Mouse (Mus musculus): Measurements from ENCODE around the gene Wnt6.
"Not testable (repeated sequence)": the region's sequence is repeated elsewhere in the genome, so short reads cannot be mapped to it uniquely, and the experiment has no call there.

Gene Wnt6

GRCm38 (mm10) chr1:74806360-74807311, 34.9 kb downstream of the Wnt6 start:
- DNase-seq (ENCODE audit: low spot score), result peak; percentile 78

- peak; percentile 80 for DNase-seq (ENCODE audit: low spot score)
Measured at GRCm38 (mm10) chr1:74807551-74808071, 35.9 kb downstream of the Wnt6 start.

GRCm38 (mm10) chr1:74808078-74808477, 36.4 kb downstream of the Wnt6 start:
- peak; percentile 96 for DNase-seq (ENCODE audit: low spot score)

- peak; percentile 72 for DNase-seq (ENCODE audit: low spot score)
Measured at GRCm38 (mm10) chr1:74809007-74809406, 37.3 kb downstream of the Wnt6 start.

- DNase-seq (ENCODE audit: low spot score), result no peak
Measured at GRCm38 (mm10) chr1:74814931-74815647, 43.4 kb downstream of the Wnt6 start.

- not testable (repeated sequence) for DNase-seq (ENCODE audit: low spot score)
Measured at GRCm38 (mm10) chr1:74815965-74816364, 44.3 kb downstream of the Wnt6 start.

- peak; percentile 95 for DNase-seq (ENCODE audit: low spot score)
Measured at GRCm38 (mm10) chr1:74816612-74817199, 45.0 kb downstream of the Wnt6 start.

- no peak for DNase-seq (ENCODE audit: low spot score)
Measured at GRCm38 (mm10) chr1:74817219-74817618, 45.5 kb downstream of the Wnt6 start.

GRCm38 (mm10) chr1:74818509-74818908, 46.8 kb downstream of the Wnt6 start:
- no peak for DNase-seq (ENCODE audit: low spot score)

- not testable (repeated sequence) for DNase-seq (ENCODE audit: low spot score)
Measured at GRCm38 (mm10) chr1:74823598-74823997, 51.9 kb downstream of the Wnt6 start.

- DNase-seq (ENCODE audit: low spot score), result no peak
Measured at GRCm38 (mm10) chr1:74824518-74825302, 53.0 kb downstream of the Wnt6 start.

GRCm38 (mm10) chr1:74830061-74830460, 58.4 kb downstream of the Wnt6 start:
- no peak for DNase-seq (ENCODE audit: low spot score)

GRCm38 (mm10) chr1:74833255-74833654, 61.6 kb downstream of the Wnt6 start:
- no peak for DNase-seq (ENCODE audit: low spot score)
